Mouse (Mus musculus) spleen, adult 2 months (tissue): ENCODE results near the gene Lpcat2. TPM values are rescaled to one million over a fixed set of nuclear protein-coding genes. Genes with fewer than 3 reads are reported as not detected.

Experiments used
- DNase-seq, 2 experiments: peaks; one replicate each; pipeline versions ENCODE4 v3.0.0 to v3.0.0-alpha.2; 2012 to 2021; ENCODE audit warnings: low spot score in 2 of 2, low read depth in 1 of 2
- H3K27ac ChIP-seq: fragments of 200-500 bp; 2 replicates; pipeline ENCODE4 v1.5.1; 2012; ENCODE audit warnings: low read length, inconsistent platforms; ENCODE audit not compliant: insufficient read depth
- H3K27me3 ChIP-seq: fragments of 200-500 bp; 2 replicates; pipeline ENCODE4 v1.6.1; 2012; ENCODE audit warnings: mild to moderate bottlenecking, moderate library complexity, low read length, inconsistent platforms; ENCODE audit not compliant: control insufficient read depth, insufficient read depth
- H3K36me3 ChIP-seq: fragments of 200-500 bp; 2 replicates; pipeline ENCODE4 v1.6.1; 2012; ENCODE audit warnings: mild to moderate bottlenecking, low read length, inconsistent platforms; ENCODE audit not compliant: control insufficient read depth, insufficient read depth
- H3K4me1 ChIP-seq: fragments of 200-500 bp; 2 replicates; pipeline ENCODE4 v1.6.1; 2011; ENCODE audit warnings: inconsistent platforms; ENCODE audit not compliant: control insufficient read depth, insufficient read depth, insufficient read length
- H3K4me3 ChIP-seq: fragments of 200-500 bp; 2 replicates; pipeline ENCODE4 v1.5.1; 2011; ENCODE audit warnings: mild to moderate bottlenecking, inconsistent platforms; ENCODE audit not compliant: insufficient read depth, insufficient read length; ENCODE audit errors: extremely low read depth
- CTCF ChIP-seq: fragments of 200-500 bp; IDR thresholded peaks from 2 replicates; pipeline ENCODE4 v1.5.1; 2011; ENCODE audit warnings: mild to moderate bottlenecking, inconsistent platforms; ENCODE audit not compliant: insufficient read depth, insufficient read length, insufficient replicate concordance; ENCODE audit errors: extremely low read depth
- POLR2A ChIP-seq: fragments of 200-500 bp; IDR thresholded peaks from 2 replicates; pipeline ENCODE4 v1.6.1; 2011; ENCODE audit warnings: low read depth, low read length, inconsistent platforms
- WGBS: fragments of 180-500 bp; shearing (Covaris S2); methylation state at CpG from one replicate; pipeline ENCODE4 v1.1.7; 2018; 5-methylcytosine and 5-hydroxymethylcytosine counted together
- polyA plus RNA-seq: library from polyadenylated mRNA; depleted of rRNA; stranded (reverse); fragments of >200 nt; gene quantifications from 2 replicates; pipeline ENCODE4 v1.2.3, GENCODE M21; 2012

Lpcat2 gene
- polyA plus RNA-seq, 1 experiment, result 9.2 TPM

GRCm38 (mm10) chr8:92827243-92828034 lies 27.7 kb upstream of the Lpcat2 start, which contains the start of gene Mmp2:
Gene Mmp2 (plus strand): TSS chr8:92827291.
- Histone ChIP-seq H3K4me1 (no peaks in the 10 kb centered on the region), H3K4me3 (no peak within 1 kb of the TSS; the same call in 1 of the 2 replicates), H3K27me3 (peaks cover 3% of the 10 kb centered on the region; the same call in 1 of the 2 replicates), H3K36me3 (no peaks in the 10 kb centered on the region), H3K27ac (no peak within 1 kb of the TSS)
- no peak for TF ChIP-seq POLR2A
- TF ChIP-seq CTCF, result no peak
- 9% methylated on average over 37 of the region's 37 CpGs for WGBS
- DNase-seq, result no peak

GRCm38 (mm10) chr8:92828251-92828743 lies 26.8 kb upstream of the Lpcat2 start:
- no peak overlapping the region for H3K4me3 ChIP-seq
- no peaks in the 10 kb centered on the region for H3K36me3 ChIP-seq
- no peak for DNase-seq
- 83% methylated on average over 15 of the region's 15 CpGs for WGBS
- no peaks in the 10 kb centered on the region for H3K4me1 ChIP-seq
- H3K27me3 ChIP-seq, result peaks cover 3% of the 10 kb centered on the region; the same call in 1 of the 2 replicates
- no peak for TF ChIP-seq POLR2A
- TF ChIP-seq CTCF, result no peak
- no peak overlapping the region for H3K27ac ChIP-seq

DNA sequence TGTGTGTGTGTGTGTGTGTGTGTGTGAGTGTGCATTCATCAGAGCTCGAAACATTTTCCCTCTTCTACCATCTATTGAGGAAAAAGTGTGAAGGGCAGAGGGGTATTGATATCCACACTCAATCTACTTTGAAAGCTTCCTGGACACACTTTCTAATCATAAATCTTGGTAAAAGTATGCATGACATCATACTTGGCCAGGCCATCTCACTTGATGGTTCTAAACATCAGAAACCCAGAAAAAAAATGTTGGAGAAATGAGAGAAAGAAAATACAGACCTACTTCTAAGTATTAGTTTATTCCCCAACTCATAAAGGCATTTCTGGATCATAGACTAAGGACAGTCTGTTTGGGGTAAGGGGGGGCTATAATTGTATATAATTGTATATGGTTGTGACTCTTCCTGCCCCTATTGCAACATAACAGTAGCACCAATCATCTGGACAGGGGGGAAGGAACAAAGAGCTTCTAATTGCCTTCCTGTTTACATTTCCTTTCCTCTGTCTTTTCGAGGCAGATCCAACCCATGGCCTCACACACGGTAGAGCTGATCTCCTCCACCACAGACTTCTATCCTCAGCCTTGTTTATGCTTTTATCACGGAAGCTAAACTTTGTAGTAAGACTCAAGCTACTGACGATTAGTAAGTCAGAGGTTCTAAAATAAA lies 20.9 kb upstream of the Lpcat2 start:
- no peaks in the 10 kb centered on the region for H3K36me3 ChIP-seq
- H3K4me1 ChIP-seq, result no peaks in the 10 kb centered on the region
- H3K27ac ChIP-seq, result no peak overlapping the region
- 54% methylated on average over 5 of the region's 5 CpGs for WGBS
- no peak for DNase-seq
- TF ChIP-seq CTCF (no peak), POLR2A (no peak)
- no peak overlapping the region for H3K4me3 ChIP-seq
- H3K27me3 ChIP-seq, result no peaks in the 10 kb centered on the region

DNA sequence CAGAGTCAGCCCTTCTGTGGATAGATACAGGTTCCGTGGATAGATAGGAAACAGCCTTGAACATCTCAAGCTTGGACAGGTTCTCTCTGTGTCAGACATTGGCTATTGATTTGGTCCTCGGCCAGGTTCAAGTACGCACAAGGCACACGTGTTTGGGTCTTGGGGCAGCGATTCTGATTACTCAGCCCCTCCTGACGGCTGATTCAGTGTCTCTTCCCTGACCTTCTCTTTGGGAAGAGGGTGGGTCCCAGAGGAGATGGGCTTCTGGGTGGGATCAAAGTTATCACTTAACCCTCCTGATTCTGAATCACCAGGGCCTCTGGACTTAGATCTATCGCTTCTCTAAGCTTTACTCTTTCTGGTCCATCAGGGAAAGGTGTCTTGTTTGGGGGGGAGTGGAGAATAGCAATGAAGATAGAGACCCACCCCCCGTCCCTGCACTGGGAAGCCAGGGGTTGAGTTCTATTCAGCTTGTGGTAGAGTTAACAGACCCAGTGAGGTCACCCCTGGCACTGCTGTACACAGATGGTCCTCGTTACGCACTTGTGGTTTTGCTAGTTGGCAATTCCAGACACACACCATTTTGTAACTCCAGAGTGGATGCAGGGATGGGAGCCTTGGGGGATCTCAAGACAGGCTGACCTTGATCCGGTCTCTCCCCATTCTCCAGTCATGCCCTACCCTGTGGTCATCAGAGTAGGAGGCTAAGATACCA lies 20.2 kb upstream of the Lpcat2 start:
- WGBS, result 88% methylated on average over 11 of the region's 11 CpGs
- H3K4me3 ChIP-seq, result no peak overlapping the region
- H3K36me3 ChIP-seq, result no peaks in the 10 kb centered on the region
- DNase-seq, result no peak
- TF ChIP-seq POLR2A, result no peak
- TF ChIP-seq CTCF, result no peak
- no peaks in the 10 kb centered on the region for H3K4me1 ChIP-seq
- no peaks in the 10 kb centered on the region for H3K27me3 ChIP-seq
- H3K27ac ChIP-seq, result no peak overlapping the region

GRCm38 (mm10) chr8:92835901-92836300 lies 19.2 kb upstream of the Lpcat2 start:
- DNase-seq, result no peak
- Histone ChIP-seq H3K4me1 (no peaks in the 10 kb centered on the region), H3K27ac (no peak overlapping the region), H3K4me3 (no peak overlapping the region), H3K27me3 (no peaks in the 10 kb centered on the region), H3K36me3 (no peaks in the 10 kb centered on the region)
- WGBS, result 93% methylated on average over 11 of the region's 11 CpGs
- TF ChIP-seq POLR2A, result no peak
- no peak for TF ChIP-seq CTCF

GRCm38 (mm10) chr8:92838616-92839015 lies 16.5 kb upstream of the Lpcat2 start:
- WGBS, result 63% methylated on average over 3 of the region's 3 CpGs
- no peak overlapping the region for H3K27ac ChIP-seq
- H3K36me3 ChIP-seq, result no peaks in the 10 kb centered on the region
- no peak for DNase-seq
- H3K27me3 ChIP-seq, result no peaks in the 10 kb centered on the region
- H3K4me3 ChIP-seq, result no peak overlapping the region
- TF ChIP-seq POLR2A, result no peak
- TF ChIP-seq CTCF, result no peak
- no peaks in the 10 kb centered on the region for H3K4me1 ChIP-seq
